Mouse (Mus musculus) erythroid progenitor cell, adult 5-6 weeks (primary cell): ENCODE measurements around the gene Fam78a. TPM values are rescaled to one million over a fixed set of nuclear protein-coding genes. Genes with fewer than 3 reads are reported as not detected.

Experiments
- total RNA-seq, 2 experiments: library from RNA; stranded (forward) in 1 of 2; stranded (reverse) in 1 of 2; fragments of 150-400 nt in 1 of 2; fragments of 186-747, 209-891 nt in 1 of 2; gene quantifications; 2 replicates each; pipeline versions ENCODE4 v1.2.3 to v1.2.4; 2015 to 2017; ENCODE audit warnings: low replicate concordance in 2 of 2

The Fam78a gene
- total RNA-seq, 2 experiments from 2014 or later, result 27.7 to 75.5 TPM

Other genes with a start within 250 kb of the Fam78a start
- gene Fibcd1, start 238.9 kb downstream of the Fam78a start, total RNA-seq (2015; ENCODE audit: low replicate concordance), result not detected in 2 replicates
- gene Fibcd1, start 238.9 kb downstream of the Fam78a start, total RNA-seq (2017; ENCODE audit: low replicate concordance), result not detected in 2 replicates
- gene Lamc3, start 197.6 kb downstream of the Fam78a start, total RNA-seq (2015; ENCODE audit: low replicate concordance), result not detected in 2 replicates
- gene Lamc3, start 197.6 kb downstream of the Fam78a start, total RNA-seq (2017; ENCODE audit: low replicate concordance), result not detected in 2 replicates
- gene Aif1l, start 134.7 kb downstream of the Fam78a start, total RNA-seq (2015; ENCODE audit: low replicate concordance), result not detected in 2 replicates
- not detected in 2 replicates for gene Aif1l, start 134.7 kb downstream of the Fam78a start, total RNA-seq (2017; ENCODE audit: low replicate concordance)
- gene Nup214, start 110.4 kb downstream of the Fam78a start, total RNA-seq (2015; ENCODE audit: low replicate concordance), result 77.8 and 87.6 TPM in 2 replicates
- gene Nup214, start 110.4 kb downstream of the Fam78a start, total RNA-seq (2017; ENCODE audit: low replicate concordance), result 31.2 and 39.5 TPM in 2 replicates
- not detected in 2 replicates for gene Plpp7, start 10.7 kb upstream of the Fam78a start, total RNA-seq (2015; ENCODE audit: low replicate concordance)
- 0.26 TPM in 1 of 2 replicates, not detected in the other for gene Plpp7, start 10.7 kb upstream of the Fam78a start, total RNA-seq (2017; ENCODE audit: low replicate concordance)
- gene Prrc2b, start 66.2 kb upstream of the Fam78a start, total RNA-seq (2015; ENCODE audit: low replicate concordance), result 19.1 and 26.4 TPM in 2 replicates
- 11.1 and 25.3 TPM in 2 replicates for gene Prrc2b, start 66.2 kb upstream of the Fam78a start, total RNA-seq (2017; ENCODE audit: low replicate concordance)
- gene Pomt1, start 151.7 kb upstream of the Fam78a start, total RNA-seq (2015; ENCODE audit: low replicate concordance), result 14.1 and 23.1 TPM in 2 replicates
- gene Pomt1, start 151.7 kb upstream of the Fam78a start, total RNA-seq (2017; ENCODE audit: low replicate concordance), result 18.0 and 36.3 TPM in 2 replicates
- 7.5 and 11.5 TPM in 2 replicates for gene Uck1, start 175.3 kb upstream of the Fam78a start, total RNA-seq (2015; ENCODE audit: low replicate concordance)
- gene Uck1, start 175.3 kb upstream of the Fam78a start, total RNA-seq (2017; ENCODE audit: low replicate concordance), result 20.4 and 20.9 TPM in 2 replicates
- 32.7 and 43.2 TPM in 2 replicates for gene Golga2, start 202.5 kb upstream of the Fam78a start, total RNA-seq (2015; ENCODE audit: low replicate concordance)
- 39.0 and 62.4 TPM in 2 replicates for gene Golga2, start 202.5 kb upstream of the Fam78a start, total RNA-seq (2017; ENCODE audit: low replicate concordance)
- gene Swi5, start 203.2 kb upstream of the Fam78a start, total RNA-seq (2015; ENCODE audit: low replicate concordance), result 49.4 and 68.7 TPM in 2 replicates
- 77.7 and 95.8 TPM in 2 replicates for gene Swi5, start 203.2 kb upstream of the Fam78a start, total RNA-seq (2017; ENCODE audit: low replicate concordance)